Mouse (Mus musculus) embryonic facial prominence, embryonic 11.5 days (tissue): ENCODE data around the gene Ubxn6. TPM values are rescaled to one million over a fixed set of nuclear protein-coding genes. Genes with fewer than 3 reads are reported as not detected.
"Not testable (repeated sequence)": the region's sequence is repeated elsewhere in the genome, so short reads cannot be mapped to it uniquely, and the experiment has no call there.

Experiments
- ATAC-seq: fragments of 200-750 bp; cut with Nextera tagmentation; replicated peaks from 2 replicates; pipeline ENCODE4 v1.8.0; 2017; ENCODE audit warnings: low read depth; ENCODE audit not compliant: insufficient number of reproducible peaks, low FRiP score, low TSS enrichment
- DNase-seq: peaks from one replicate; pipeline ENCODE4 v3.0.0-alpha.2; 2015; ENCODE audit warnings: low spot score
- H3K27ac ChIP-seq: fragments of 300-500 bp; sonication (generic); replicated peaks from 2 replicates; pipeline ENCODE4 v1.5.1; 2014; ENCODE audit warnings: mild to moderate bottlenecking, low read depth, low read length, control low read depth
- H3K27me3 ChIP-seq: fragments of 300-500 bp; sonication (generic); 2 replicates; pipeline ENCODE4 v1.6.1; 2014; ENCODE audit warnings: mild to moderate bottlenecking, low read length, moderate library complexity, mixed read lengths; ENCODE audit not compliant: control insufficient read depth, insufficient read depth
- H3K36me3 ChIP-seq: fragments of 300-500 bp; sonication (generic); replicated peaks from 2 replicates; pipeline ENCODE4 v1.6.1; 2014; ENCODE audit warnings: low read depth, mild to moderate bottlenecking, low read length, moderate library complexity, mixed read lengths; ENCODE audit not compliant: control insufficient read depth, insufficient read depth
- H3K4me1 ChIP-seq: fragments of 300-500 bp; sonication (generic); 2 replicates; pipeline ENCODE4 v1.6.1; 2014; ENCODE audit warnings: low read length, mixed read lengths; ENCODE audit not compliant: control insufficient read depth, insufficient read depth
- H3K4me2 ChIP-seq: fragments of 300-500 bp; sonication (generic); 2 replicates; pipeline ENCODE4 v1.6.1; 2014; ENCODE audit warnings: low read depth, mild to moderate bottlenecking, control low read depth, low read length, moderate library complexity
- H3K4me3 ChIP-seq: fragments of 300-500 bp; sonication (generic); 2 replicates; pipeline ENCODE4 v1.5.1; 2014; ENCODE audit warnings: low read depth, low read length, control low read depth
- H3K9ac ChIP-seq: fragments of 300-500 bp; sonication (generic); replicated peaks from 2 replicates; pipeline ENCODE4 v1.6.1; 2014; ENCODE audit warnings: mild to moderate bottlenecking, control low read depth, low read length
- H3K9me3 ChIP-seq: fragments of 300-500 bp; sonication (generic); replicated peaks from 2 replicates; pipeline ENCODE4 v1.6.1; 2016; ENCODE audit warnings: mild to moderate bottlenecking, low read length, inconsistent platforms, mixed read lengths; ENCODE audit not compliant: control insufficient read depth
- WGBS: fragments of 180-500 bp; shearing (Covaris S2); extraction: QIAGEN DNeasy Blood & Tissue Kit; methylation state at CpG from one replicate; pipeline ENCODE4 v1.1.7; 2014; 5-methylcytosine and 5-hydroxymethylcytosine counted together
- polyA plus RNA-seq: library from polyadenylated mRNA; unstranded; fragments of >200 nt; fragmentation: Nextera tagmentation; extraction: Ambion mirVana; gene quantifications from 2 replicates; pipeline ENCODE4 v1.2.1, GENCODE M21; 2014

The Ubxn6 gene
- polyA plus RNA-seq, 1 experiment from 2014 or later = 43.1 TPM

GRCm38 (mm10) chr17:56106981-56107380, 32.2 kb upstream of the Ubxn6 start:
- H3K4me3 ChIP-seq = no peak overlapping the region
- no peak for ATAC-seq

DNA sequence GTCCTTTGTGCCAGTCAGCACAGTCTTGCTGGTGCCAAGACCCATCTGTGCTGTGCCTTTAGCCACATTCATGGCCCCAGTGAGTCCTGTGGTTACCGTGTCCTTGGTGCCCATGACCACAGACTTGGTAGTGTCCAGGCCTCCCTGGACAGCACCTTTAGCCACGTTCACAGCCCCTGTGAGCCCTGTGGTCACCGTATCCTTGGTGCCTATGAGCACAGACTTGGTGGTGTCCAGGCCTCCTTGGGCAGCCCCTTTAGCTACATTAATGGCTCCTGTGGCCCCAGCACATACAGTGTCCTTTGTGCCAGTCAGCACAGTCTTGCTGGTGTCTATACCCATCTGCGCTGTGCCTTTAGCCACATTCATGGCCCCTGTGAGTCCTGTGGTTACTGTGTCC, 31.6 kb upstream of the Ubxn6 start:
- H3K9ac ChIP-seq, H3K4me2 ChIP-seq, H3K9me3 ChIP-seq, H3K27ac ChIP-seq, H3K4me3 ChIP-seq, H3K4me1 ChIP-seq, H3K27me3 ChIP-seq, ATAC-seq, DNase-seq, H3K36me3 ChIP-seq: not testable (repeated sequence)
- 95% methylated on average over 4 of the region's 4 CpGs for WGBS

More at GRCm38 (mm10) chr17:56106981-56107380, 32.2 kb upstream of the Ubxn6 start:
- Histone ChIP-seq H3K9ac (no peak overlapping the region), H3K4me1 (no peaks in the 10 kb centered on the region), H3K4me2 (no peak overlapping the region), H3K27me3 (no peaks in the 10 kb centered on the region), H3K9me3 (no peaks in the 10 kb centered on the region), H3K27ac (no peak overlapping the region), H3K36me3 (no peaks in the 10 kb centered on the region; the same call in none of the 2 replicates)
- WGBS = 83% methylated on average over 4 of the region's 4 CpGs
- DNase-seq = no peak

DNA sequence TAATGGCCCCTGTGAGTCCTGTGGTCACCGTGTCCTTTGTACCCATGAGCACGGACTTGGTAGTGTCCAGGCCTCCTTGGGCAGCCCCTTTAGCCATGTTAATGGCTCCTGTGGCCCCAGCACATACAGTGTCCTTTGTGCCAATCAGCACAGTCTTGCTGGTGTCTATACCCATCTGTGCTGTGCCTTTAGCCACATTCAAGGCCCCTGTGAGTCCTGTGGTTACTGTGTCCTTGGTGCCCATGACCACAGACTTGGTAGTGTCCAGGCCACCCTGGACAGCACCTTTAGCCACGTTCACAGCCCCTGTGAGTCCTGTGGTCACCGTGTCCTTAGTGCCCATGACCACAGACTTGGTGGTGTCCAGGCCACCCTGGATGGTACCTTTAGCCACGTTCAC, 30.0 kb upstream of the Ubxn6 start:
- not testable (repeated sequence) for H3K36me3 ChIP-seq, H3K9ac ChIP-seq, DNase-seq, ATAC-seq, H3K4me1 ChIP-seq, H3K27ac ChIP-seq, H3K4me2 ChIP-seq, H3K27me3 ChIP-seq, H3K9me3 ChIP-seq, H3K4me3 ChIP-seq
- WGBS = 89% methylated on average over 1 of the region's 5 CpGs

- H3K9ac ChIP-seq = no peak overlapping the region
- H3K9me3 ChIP-seq = no peaks in the 10 kb centered on the region
- 94% methylated on average over 8 of the region's 8 CpGs for WGBS
- no peak overlapping the region for H3K4me2 ChIP-seq
- no peaks in the 10 kb centered on the region for H3K27me3 ChIP-seq
- DNase-seq (no peak), ATAC-seq (no peak)
- no peak overlapping the region for H3K27ac ChIP-seq
- H3K4me1 ChIP-seq = no peaks in the 10 kb centered on the region
- H3K4me3 ChIP-seq = no peak overlapping the region
- H3K36me3 ChIP-seq = peaks cover 10% of the 10 kb centered on the region
Measured at GRCm38 (mm10) chr17:56103465-56104285, 28.8 kb upstream of the Ubxn6 start.

DNA sequence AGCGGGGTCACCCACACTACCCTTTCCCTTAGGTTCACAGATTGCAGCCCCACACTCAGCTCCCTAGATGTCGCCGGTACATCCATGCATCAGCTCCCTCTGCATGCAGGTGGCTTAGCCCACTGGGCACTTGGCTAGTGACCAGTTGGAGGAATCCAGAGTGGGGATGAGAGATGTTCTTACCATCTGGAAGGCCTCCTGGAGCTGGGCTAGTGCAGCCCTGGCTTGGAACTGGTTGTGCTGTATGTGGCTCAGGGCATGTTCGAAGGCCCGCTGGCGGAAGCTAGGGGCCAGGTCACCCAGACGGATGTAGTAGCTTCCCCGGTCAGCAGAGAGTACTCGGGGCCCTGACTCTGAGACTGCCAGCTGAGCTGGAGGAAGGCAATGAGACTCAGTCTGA, 28.1 kb upstream of the Ubxn6 start:
- no peak overlapping the region for H3K9ac ChIP-seq
- H3K27ac ChIP-seq = no peak overlapping the region
- H3K4me2 ChIP-seq = no peak overlapping the region
- H3K9me3 ChIP-seq = no peaks in the 10 kb centered on the region
- WGBS = 92% methylated on average over 9 of the region's 9 CpGs
- no peaks in the 10 kb centered on the region for H3K4me1 ChIP-seq
- H3K36me3 ChIP-seq = peaks cover 10% of the 10 kb centered on the region
- no peak overlapping the region for H3K4me3 ChIP-seq
- DNase-seq = no peak
- ATAC-seq = no peak
- H3K27me3 ChIP-seq = no peaks in the 10 kb centered on the region

DNA sequence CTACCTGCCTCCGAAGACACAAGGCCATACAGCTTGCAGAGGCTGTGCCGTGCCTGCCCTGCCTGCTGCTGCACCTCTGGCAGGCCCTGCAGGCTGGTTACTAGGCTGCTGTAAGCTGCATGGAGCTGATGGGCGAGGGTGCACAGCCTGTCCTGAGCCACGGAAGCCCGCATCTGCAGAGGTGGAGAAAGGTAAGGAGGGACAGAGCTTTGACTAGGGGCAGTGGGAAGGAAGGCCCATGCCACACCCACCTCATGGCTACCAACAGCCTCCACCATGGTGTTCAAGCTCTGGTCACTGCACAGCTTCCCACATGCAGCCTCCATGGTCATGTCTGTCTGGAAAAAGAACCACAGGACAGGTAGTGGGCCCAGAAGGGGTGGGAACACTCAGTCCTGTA, 27.3 kb upstream of the Ubxn6 start:
- DNase-seq = no peak
- no peak for ATAC-seq

GRCm38 (mm10) chr17:56100811-56101210, 26.0 kb upstream of the Ubxn6 start:
- ATAC-seq = no peak
- Histone ChIP-seq H3K27ac (no peak overlapping the region), H3K4me2 (no peak overlapping the region), H3K27me3 (no peaks in the 10 kb centered on the region), H3K36me3 (peaks cover 25% of the 10 kb centered on the region), H3K9ac (no peak overlapping the region), H3K4me1 (no peaks in the 10 kb centered on the region), H3K9me3 (no peaks in the 10 kb centered on the region), H3K4me3 (no peak overlapping the region)
- WGBS = 92% methylated on average over 3 of the region's 3 CpGs
- DNase-seq = no peak

More for the DNA sequence above, 27.3 kb upstream of the Ubxn6 start:
- Histone ChIP-seq H3K4me1 (no peaks in the 10 kb centered on the region), H3K27me3 (no peaks in the 10 kb centered on the region), H3K4me2 (no peak overlapping the region), H3K9ac (no peak overlapping the region), H3K27ac (no peak overlapping the region), H3K4me3 (no peak overlapping the region), H3K9me3 (no peaks in the 10 kb centered on the region), H3K36me3 (peaks cover 15% of the 10 kb centered on the region)
- WGBS = 92% methylated on average over 5 of the region's 5 CpGs

DNA sequence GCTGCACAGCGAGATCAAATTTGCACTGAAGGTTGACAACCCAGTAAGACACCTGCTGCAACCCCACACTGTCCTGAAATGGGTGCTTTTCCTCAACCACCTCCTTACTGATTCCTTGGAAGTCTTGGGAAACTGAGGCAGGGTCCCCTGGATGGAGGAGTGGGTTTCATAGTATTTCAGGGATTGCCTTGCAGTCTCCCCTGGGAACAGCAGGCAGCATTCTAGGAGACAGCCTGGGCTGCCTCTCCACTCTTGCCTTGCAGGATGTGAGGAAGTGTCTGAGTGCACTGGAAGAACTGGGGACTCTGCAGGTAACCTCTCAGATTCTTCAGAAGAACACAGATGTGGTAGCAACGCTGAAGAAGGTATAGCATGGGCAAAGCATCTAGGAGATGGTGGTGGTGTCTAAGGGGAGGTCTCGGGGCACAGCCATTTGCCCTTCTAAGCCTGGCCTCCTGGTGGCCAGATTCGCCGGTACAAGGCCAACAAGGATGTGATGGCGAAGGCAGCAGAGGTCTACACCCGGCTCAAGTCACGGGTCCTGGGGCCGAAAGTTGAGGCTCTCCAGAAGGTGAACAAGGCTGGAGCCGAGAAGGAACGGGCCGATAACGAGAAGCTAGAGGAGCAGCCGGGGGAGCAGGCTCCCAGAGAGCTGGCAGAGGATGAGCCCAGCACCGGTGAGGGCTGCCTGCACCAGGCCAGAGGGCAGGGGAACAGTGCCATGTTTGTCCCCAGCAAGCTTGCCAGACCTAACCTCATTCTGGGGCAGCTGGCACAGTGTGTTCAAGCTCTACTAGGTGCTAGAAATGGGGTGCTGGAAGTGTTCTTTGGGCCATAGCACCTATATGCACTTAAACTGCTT, 24.1 kb upstream of the Ubxn6 start:
- no peak overlapping the region for H3K4me3 ChIP-seq
- ATAC-seq (no peak), DNase-seq (no peak)
- H3K36me3 ChIP-seq = peaks cover 25% of the 10 kb centered on the region
- H3K4me1 ChIP-seq = no peaks in the 10 kb centered on the region
- no peak overlapping the region for H3K4me2 ChIP-seq
- H3K27ac ChIP-seq = no peak overlapping the region
- H3K9ac ChIP-seq = no peak overlapping the region
- 90% methylated on average over 15 of the region's 15 CpGs for WGBS
- no peaks in the 10 kb centered on the region for H3K9me3 ChIP-seq
- no peaks in the 10 kb centered on the region for H3K27me3 ChIP-seq
